Mouse (Mus musculus) frontal cortex, adult (tissue): ENCODE measurements around the gene Slx1b.
"Not testable (repeated sequence)": the region's sequence is repeated elsewhere in the genome, so short reads cannot be mapped to it uniquely, and the experiment has no call there.

Experiments used
- ATAC-seq: cut with Nextera tagmentation; 2 replicates; pipeline ENCODE4 v1.9.2; 2017; ENCODE audit warnings: mild to moderate bottlenecking, moderate library complexity, mixed read lengths; ENCODE audit not compliant: low TSS enrichment

Gene Slx1b

DNA sequence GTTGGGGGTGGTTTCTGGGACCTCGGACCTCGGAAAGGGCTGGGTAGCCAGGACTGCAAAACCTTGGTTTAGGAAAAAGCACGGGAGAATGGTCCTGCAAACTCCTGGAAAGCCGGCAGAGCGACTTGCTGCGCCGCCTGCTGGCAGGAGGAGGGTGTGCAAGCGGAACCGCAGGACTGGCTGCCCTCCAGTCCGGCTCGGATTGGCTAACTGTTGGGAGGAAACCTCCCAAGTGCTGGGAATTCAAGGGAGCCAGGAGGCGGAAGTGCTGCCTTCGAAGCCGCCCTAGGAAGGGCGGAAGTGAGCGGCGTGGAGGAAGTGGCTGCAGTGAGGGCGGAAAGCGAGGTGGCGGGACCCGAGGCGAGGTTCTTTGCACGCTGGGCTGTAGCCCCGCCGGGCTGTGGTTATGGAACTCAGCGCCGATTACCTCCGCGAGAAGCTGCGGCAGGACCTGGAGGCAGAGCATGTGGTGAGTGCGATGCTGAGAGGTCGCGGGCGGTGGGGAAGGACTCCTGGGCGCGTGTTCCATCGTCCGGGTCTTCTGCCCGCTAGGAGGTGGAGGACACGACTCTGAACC is at the start of gene Slx1b:
Slx1b (minus strand) TSS at position 154 of the 577 bp plus-strand sequence.
- ATAC-seq, result peak; percentile 92

GRCm38 (mm10) chr7:126741964-126742482 is 46.4 kb upstream of the Slx1b start:
- no peak for ATAC-seq

DNA sequence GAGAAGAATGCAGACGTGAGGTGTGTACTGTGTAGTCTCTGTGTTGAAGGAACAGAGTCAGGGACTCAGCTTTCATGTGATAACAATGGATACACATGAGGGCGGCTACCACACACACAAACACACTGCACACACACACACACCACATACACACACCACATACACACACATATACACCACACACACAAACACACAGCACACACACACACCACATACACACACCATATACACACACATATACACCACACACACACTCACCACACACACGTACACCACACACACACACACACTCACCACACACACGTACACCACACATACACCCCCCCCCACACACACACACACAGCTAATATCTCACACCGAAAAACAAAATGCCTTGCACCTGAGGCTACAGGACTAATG is 45.9 kb upstream of the Slx1b start:
- ATAC-seq, result no peak

- ATAC-seq, result no peak
Observed at GRCm38 (mm10) chr7:126740977-126741376, 45.4 kb upstream of the Slx1b start.

GRCm38 (mm10) chr7:126740132-126740735 is 44.6 kb upstream of the Slx1b start:
- no peak for ATAC-seq

DNA sequence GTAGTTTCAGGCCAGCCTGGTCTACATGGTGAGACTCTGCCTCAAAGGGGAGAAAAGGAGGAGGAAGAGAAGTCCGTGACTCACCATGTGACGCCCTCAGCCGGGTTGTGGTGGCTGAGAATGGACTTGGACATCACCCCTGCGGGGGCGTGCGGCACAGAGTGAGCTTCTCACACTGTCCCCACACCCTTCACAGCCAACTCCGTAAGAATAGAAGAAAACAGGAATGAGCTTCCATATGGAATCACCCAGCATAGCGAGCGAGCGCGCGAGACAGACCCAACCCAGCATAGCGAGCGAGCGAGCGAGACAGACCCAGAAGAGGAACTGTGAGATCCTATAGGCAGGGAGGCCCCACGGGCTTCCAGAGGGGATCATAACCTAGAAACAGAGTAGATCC is 44.0 kb upstream of the Slx1b start:
- peak; percentile 93 for ATAC-seq

- ATAC-seq, result no peak
Observed at GRCm38 (mm10) chr7:126736122-126736521, 40.5 kb upstream of the Slx1b start.

DNA sequence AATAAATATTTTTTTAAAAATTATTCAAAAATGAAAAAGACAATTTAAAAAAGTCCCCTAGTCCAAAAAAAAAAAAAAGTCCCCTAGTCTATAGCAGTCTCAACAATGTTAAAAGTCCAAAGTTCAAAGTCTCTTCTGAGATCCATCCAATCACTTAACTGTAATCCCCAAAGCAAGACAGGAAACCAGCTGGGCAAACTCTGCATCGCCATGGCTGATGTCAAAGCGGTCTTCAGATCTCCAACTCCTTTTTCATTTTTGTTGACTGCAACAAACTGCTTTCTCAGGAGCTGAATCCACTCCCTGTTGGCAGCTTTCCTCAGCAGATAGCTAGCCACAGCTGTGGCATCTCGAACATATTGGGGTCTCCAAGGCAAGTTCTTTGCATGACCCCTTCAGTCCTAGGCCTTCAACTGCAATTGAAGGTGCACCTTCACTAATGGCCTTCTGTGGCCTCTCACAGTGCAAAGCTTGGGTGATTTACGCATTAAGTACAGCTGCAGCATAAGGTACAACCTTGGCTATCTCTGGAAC is 34.7 kb upstream of the Slx1b start:
- ATAC-seq, result not testable (repeated sequence)

DNA sequence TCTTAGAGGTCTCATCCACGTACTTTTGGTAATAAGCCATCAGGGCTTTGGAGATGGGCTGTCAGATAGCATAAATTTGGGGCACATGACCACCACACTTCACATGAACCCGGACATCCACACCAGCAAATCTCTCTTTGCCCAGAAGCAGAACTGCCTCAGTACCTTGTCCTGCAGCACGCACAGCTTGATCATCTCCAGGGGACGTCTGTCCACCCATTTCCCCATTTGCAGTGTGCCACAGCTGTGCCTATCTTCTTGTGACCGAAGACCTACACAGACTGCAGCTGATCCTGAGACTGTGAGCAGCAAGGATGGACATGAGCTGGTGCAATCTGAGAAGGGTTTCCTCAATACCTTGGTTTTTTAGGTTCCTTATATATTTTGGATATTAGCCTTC is 30.1 kb upstream of the Slx1b start:
- no peak for ATAC-seq

DNA sequence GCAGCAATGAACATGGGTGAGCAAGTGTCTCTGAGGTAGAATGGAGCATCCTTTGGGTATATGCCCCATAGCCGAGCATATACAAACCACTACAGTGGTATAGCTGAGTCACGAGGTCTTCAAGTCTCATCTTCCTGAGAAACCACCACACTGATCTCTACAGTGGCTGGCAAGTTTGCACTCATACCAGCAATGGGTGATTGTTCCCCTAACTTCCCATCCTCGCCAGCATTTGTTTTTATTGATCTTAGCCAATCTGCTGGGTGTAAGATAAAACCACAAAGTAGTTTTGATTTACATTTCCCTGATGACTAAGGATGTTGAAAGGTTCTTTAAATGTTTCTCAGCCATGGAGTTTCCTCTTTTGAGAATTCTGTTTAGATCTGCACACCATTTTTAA is 29.5 kb upstream of the Slx1b start:
- ATAC-seq, result no peak

GRCm38 (mm10) chr7:126721635-126722034 is 26.1 kb upstream of the Slx1b start:
- no peak for ATAC-seq

DNA sequence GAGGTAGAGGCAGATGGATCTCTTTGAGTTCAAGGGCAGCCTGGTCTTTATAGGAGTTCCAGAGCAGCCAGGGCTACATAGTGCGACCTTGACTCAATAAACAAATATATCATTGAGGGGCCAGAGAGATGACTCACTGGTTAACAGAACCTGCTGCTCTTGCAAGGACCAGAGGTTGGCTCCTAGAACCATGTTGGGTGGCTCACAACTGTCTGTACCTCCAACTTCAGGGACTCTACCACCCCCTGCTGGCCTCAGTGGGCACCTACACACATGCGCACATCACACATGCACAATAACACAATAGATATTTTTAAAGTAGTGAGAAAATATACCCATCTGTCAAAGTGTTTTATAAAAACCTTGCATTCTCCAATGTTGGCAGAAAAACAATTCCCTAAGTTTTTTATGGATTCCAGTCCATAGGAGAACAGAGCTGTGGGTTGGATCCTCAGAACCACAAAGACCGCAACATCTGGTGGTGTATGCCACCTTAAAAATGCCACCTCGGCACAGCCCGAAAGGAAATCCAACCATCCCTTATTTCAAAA is 23.3 kb upstream of the Slx1b start:
- ATAC-seq, result peak; percentile 57

GRCm38 (mm10) chr7:126717566-126717965 is 22.0 kb upstream of the Slx1b start:
- ATAC-seq, result no peak

DNA sequence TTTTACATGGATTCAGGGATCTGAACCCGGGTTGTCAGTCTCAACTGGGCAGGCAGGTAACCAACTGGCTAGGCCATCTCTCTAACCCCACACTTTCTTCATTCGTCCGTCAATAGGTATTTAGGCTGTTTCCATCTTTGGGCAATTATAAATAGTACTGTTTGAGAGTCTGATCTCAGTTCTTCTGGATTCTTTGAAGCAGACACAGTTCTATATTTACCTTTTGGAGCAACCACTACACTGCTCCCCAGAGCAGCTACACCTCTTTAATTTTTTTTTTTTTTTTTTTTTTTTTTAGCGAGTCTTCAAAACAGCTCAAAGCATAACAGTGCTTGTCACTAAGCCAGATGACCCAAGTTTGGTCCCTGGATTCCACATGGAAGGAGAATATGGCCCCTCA is 20.1 kb upstream of the Slx1b start:
- ATAC-seq, result peak; percentile 62; the same call in 1 of the 2 replicates

GRCm38 (mm10) chr7:126711910-126712309 is 16.3 kb upstream of the Slx1b start:
- no peak for ATAC-seq

DNA sequence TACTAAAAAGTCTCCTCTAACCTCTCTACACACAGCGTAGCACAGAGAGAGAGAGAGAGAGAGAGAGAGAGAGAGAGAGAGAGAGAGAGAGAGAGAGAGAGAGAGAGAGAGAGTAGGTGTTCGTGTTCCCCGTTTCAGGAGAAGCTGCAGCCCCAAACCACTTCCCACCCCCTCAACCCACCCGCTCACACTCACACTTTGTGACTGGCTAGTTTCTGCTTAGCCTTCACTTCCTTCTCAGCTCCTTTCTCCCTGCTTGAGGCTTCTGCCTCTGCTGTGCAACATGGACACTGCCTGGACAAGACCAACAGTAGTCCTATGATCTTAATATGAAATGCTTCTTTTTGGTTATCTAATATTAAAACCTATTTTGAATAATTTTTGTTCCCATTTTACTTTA is 14.7 kb upstream of the Slx1b start:
- ATAC-seq, result no peak

- ATAC-seq, result no peak
Observed at GRCm38 (mm10) chr7:126708175-126708952, 12.8 kb upstream of the Slx1b start.

- ATAC-seq, result no peak
Observed at GRCm38 (mm10) chr7:126707442-126708174, 12.0 kb upstream of the Slx1b start, which contains the start of gene Coro1a. Coro1a (minus strand) TSS chr7:126707787.

DNA sequence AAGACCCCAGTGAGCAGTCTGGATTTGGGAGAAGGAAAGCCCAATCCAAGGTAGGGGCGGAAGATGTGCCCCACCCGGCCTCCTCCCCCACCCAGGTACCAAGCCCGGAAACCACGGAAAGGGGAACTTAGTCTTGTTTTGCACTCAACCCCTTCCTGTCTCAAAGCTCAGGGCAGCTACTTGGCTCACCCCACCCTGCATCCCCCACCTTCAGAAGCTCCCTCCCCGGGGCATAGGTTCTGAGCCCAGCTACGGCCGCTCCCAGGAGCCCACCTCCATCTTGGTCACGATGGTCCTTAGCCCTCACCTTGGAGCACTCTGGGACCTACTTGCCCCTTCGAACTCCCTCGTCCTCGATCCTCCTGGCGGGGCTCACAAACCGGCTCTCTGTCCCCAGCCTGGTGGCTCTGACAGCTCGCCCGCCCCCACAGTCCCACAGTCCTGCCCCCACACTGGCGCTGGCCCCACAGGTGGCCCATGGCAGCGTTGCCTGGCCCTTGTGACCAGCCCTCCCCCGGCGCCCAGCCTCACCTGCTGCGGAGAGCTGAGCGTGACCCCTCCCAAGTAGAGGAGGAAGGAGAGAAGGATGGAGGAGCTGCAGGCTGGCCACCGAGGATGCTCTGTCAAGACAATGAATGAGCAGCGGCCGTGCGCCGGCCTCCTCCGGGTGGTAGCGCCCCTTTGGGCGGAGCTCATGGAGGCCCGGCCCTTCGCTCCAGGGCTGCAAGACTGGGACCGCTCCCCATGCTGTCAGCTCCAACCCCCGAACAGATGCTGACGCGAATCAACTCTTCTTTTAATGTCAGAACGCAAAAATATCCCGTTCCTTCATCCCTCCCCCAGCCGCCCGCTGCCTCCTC is 8.8 kb upstream of the Slx1b start:
- ATAC-seq, result peak; percentile 83

DNA sequence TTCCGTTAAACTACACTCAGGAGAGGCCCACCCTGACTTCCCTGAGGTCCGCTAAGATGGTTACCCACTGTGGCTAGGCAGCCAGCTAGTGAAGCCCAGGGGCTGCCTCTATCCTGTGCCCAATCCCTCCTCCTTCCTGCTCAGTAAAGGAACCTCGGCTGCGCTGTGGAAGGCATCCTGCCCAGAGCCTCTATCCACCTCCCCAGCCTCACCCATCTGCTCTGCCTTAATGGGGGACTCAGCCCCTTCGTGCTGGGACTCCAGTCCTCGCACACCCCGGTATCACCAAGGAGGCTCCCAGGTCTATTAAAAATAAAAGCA is 8.1 kb upstream of the Slx1b start:
- ATAC-seq, result 0 out of 2 replicates have a peak, but pooled peaks have one; percentile 21
